Mouse (Mus musculus) neural tube, embryonic 15.5 days (tissue): ENCODE data around the gene Kcnip4. TPM values are rescaled to one million over a fixed set of nuclear protein-coding genes. Genes with fewer than 3 reads are reported as not detected.

Experiments used
- ATAC-seq: fragments of 200-750 bp; cut with Nextera tagmentation; 2 replicates; pipeline ENCODE4 v1.8.0; 2017; ENCODE audit warnings: mild to moderate bottlenecking, moderate TSS enrichment, moderate library complexity; ENCODE audit not compliant: low FRiP score
- H3K27ac ChIP-seq: fragments of 300-500 bp; sonication (generic); replicated peaks from 2 replicates; pipeline ENCODE4 v1.5.1; 2015; ENCODE audit warnings: mild to moderate bottlenecking, inconsistent platforms
- H3K27me3 ChIP-seq: fragments of 300-500 bp; sonication (generic); replicated peaks from 2 replicates; pipeline ENCODE4 v1.6.1; 2015; ENCODE audit warnings: inconsistent platforms
- H3K36me3 ChIP-seq: fragments of 300-500 bp; sonication (generic); 2 replicates; pipeline ENCODE4 v1.6.1; 2015; ENCODE audit warnings: inconsistent platforms
- H3K4me1 ChIP-seq: fragments of 300-500 bp; sonication (generic); 2 replicates; pipeline ENCODE4 v1.6.1; 2015; ENCODE audit warnings: inconsistent platforms
- H3K4me2 ChIP-seq: fragments of 300-500 bp; sonication (generic); 2 replicates; pipeline ENCODE4 v1.6.1; 2015; ENCODE audit warnings: inconsistent platforms, mild to moderate bottlenecking, moderate library complexity
- H3K4me3 ChIP-seq: fragments of 300-500 bp; sonication (generic); replicated peaks from 2 replicates; pipeline ENCODE4 v1.5.1; 2015; ENCODE audit warnings: mild to moderate bottlenecking, inconsistent platforms
- H3K9ac ChIP-seq: fragments of 300-500 bp; sonication (generic); replicated peaks from 2 replicates; pipeline ENCODE4 v1.6.1; 2015; ENCODE audit warnings: mild to moderate bottlenecking, inconsistent platforms
- H3K9me3 ChIP-seq: fragments of 300-500 bp; sonication (generic); replicated peaks from 2 replicates; pipeline ENCODE4 v1.6.1; 2016; ENCODE audit warnings: inconsistent platforms
- WGBS: fragments of 180-500 bp; shearing (Covaris S2); methylation state at CpG from one replicate; pipeline ENCODE4 v1.1.7; 2015; ENCODE audit warnings: mixed read lengths; 5-methylcytosine and 5-hydroxymethylcytosine counted together
- polyA plus RNA-seq: library from polyadenylated mRNA; unstranded; fragments of >200 nt; fragmentation: Nextera tagmentation; extraction: Ambion mirVana; gene quantifications from 2 replicates; pipeline ENCODE4 v1.2.1, GENCODE M21; 2015

Gene Kcnip4
- polyA plus RNA-seq, 1 experiment from 2014 or later, result 17.0 TPM

DNA sequence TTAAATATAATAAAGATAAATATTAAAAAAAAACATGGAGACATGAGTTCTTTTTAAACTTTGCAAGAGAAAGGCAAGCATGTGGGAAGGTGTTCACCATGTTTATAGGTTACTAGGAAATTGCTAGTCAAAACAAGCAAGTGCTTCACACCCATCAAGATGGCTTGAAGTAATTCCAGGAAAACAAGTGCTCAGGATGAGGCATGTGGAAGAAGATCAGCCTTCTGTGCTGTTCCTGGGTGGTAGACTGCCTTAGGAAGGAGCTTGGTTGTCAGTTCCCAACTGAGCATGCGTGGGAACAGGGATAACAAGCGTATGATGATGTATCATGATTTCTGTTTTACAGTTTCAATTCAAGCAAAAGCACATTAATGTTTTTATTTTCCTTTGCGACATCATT is 891.1 kb downstream of the Kcnip4 start:
- Histone ChIP-seq H3K9ac (no peak overlapping the region), H3K4me2 (no peak overlapping the region), H3K27ac (no peak overlapping the region), H3K9me3 (no peaks in the 10 kb centered on the region), H3K4me1 (no peaks in the 10 kb centered on the region), H3K27me3 (no peaks in the 10 kb centered on the region), H3K36me3 (no peaks in the 10 kb centered on the region), H3K4me3 (no peak overlapping the region)
- ATAC-seq, result no peak
- 90% methylated on average over 3 of the region's 3 CpGs for WGBS

DNA sequence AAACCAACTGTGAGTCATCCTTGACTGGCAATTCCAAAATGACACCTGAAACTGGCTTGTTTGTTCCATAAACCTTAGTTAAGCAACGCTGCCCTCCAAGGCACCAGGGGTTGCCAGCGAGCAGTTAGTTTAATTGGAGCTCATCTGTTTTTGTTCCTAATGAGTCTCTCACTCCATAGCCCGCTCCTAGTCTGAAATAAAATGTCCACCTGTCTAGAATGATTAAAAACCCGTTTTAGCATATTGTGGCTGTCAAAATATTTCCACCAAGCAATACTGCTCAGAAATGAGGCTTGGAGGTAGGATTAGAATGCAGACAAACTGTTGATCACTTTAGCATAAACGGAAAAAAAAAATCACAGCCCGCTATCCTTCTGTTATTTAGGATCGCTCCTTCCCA is 901.3 kb downstream of the Kcnip4 start:
- Histone ChIP-seq H3K9ac (no peak overlapping the region), H3K4me3 (no peak overlapping the region), H3K9me3 (no peaks in the 10 kb centered on the region), H3K27me3 (no peaks in the 10 kb centered on the region), H3K36me3 (no peaks in the 10 kb centered on the region), H3K4me1 (no peaks in the 10 kb centered on the region), H3K4me2 (no peak overlapping the region), H3K27ac (no peak overlapping the region)
- ATAC-seq, result no peak
- 76% methylated on average over 7 of the region's 7 CpGs for WGBS

DNA sequence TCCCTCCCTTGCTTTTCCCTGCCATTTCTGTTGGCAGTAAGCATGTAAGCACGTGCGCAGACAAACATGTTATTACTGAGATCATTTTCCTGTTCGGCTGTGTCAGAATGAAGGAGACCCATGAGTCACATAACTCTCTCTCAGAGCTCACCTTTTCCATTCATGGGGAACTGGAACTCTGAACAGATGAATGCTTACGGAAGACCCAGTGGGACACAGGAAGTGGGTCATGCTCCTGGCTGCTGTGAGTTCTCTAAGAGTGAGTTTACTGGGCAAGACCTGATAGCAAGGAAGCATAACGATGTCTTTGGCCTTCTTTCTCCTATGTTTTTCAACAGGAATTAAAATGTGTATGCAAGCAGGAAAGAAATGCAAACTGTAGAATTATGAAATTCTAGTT is 917.8 kb downstream of the Kcnip4 start:
- no peak overlapping the region for H3K27ac ChIP-seq
- 72% methylated on average over 5 of the region's 5 CpGs for WGBS
- peak; percentile 72 for ATAC-seq

DNA sequence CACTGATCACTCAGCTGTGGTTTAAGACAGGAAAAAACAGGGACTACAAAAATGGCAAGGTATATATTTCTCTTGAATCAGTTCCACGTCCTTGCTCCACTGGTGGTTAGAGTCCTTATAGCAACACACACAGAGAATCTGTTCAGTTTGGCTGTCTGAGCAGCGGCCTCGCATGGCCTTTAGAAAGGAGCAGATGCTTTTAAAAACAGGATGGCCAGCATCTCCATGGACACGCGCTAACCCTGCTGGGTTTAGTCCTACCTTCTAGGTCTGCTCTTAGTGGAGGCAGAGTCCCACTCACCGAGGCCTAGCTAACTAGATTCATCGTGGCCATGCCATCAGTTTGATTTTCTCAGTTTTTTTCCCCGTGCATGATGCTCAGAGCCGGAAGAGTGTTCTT is 918.4 kb downstream of the Kcnip4 start:
- Histone ChIP-seq H3K27me3 (no peaks in the 10 kb centered on the region), H3K4me3 (no peak overlapping the region), H3K4me2 (no peak overlapping the region), H3K9me3 (no peaks in the 10 kb centered on the region), H3K36me3 (no peaks in the 10 kb centered on the region), H3K4me1 (0 out of 2 replicates have a peak, but pooled peaks cover 2% of the 10 kb centered on the region), H3K9ac (no peak overlapping the region), H3K27ac (peak overlapping the region; percentile 48; the same call in 1 of the 2 replicates)
- no peak for ATAC-seq
- WGBS, result 81% methylated on average over 9 of the region's 9 CpGs

More for the DNA sequence above, 917.8 kb downstream of the Kcnip4 start:
- no peak overlapping the region for H3K4me2 ChIP-seq
- no peaks in the 10 kb centered on the region for H3K9me3 ChIP-seq
- no peak overlapping the region for H3K9ac ChIP-seq
- no peaks in the 10 kb centered on the region for H3K27me3 ChIP-seq
- H3K36me3 ChIP-seq, result no peaks in the 10 kb centered on the region
- H3K4me3 ChIP-seq, result no peak overlapping the region
- H3K4me1 ChIP-seq, result 0 out of 2 replicates have a peak, but pooled peaks cover 2% of the 10 kb centered on the region

DNA sequence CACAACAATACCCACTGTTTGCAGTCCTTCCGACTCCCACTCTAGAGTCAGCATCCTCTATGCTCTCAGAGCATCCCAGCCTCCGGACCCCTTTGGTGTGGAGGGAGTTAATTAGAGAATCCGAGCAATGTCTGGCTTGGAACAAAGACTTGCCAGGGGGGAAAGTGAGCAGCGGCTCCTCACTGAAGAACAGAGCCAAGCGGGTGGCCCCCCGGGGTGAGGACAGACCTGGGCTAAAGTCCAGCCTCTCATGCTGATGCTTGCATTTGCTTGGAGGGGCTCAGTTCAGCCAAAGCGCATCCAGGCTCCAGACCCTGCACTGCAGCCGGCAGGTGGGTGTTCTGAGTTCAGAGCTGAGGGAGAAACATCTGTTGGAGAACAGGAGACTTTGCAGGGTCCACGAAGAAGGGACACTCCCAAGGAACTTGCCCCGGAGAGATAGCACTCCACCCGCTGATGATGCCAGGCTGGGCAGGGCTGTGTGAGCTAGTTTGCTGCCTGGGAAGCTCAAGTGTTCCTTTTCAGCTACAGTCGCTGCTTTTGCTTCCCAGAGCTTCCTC is 925.1 kb downstream of the Kcnip4 start:
- Histone ChIP-seq H3K27me3 (no peaks in the 10 kb centered on the region), H3K4me2 (peak overlapping the region; percentile 66), H3K4me3 (peak overlapping the region; percentile 44), H3K9me3 (no peaks in the 10 kb centered on the region), H3K4me1 (peaks cover 10% of the 10 kb centered on the region; the same call in 1 of the 2 replicates), H3K36me3 (no peaks in the 10 kb centered on the region), H3K27ac (no peak overlapping the region), H3K9ac (peak overlapping the region; percentile 47)
- peak; percentile 83 for ATAC-seq
- under 1% methylated on average over 12 of the region's 12 CpGs for WGBS

DNA sequence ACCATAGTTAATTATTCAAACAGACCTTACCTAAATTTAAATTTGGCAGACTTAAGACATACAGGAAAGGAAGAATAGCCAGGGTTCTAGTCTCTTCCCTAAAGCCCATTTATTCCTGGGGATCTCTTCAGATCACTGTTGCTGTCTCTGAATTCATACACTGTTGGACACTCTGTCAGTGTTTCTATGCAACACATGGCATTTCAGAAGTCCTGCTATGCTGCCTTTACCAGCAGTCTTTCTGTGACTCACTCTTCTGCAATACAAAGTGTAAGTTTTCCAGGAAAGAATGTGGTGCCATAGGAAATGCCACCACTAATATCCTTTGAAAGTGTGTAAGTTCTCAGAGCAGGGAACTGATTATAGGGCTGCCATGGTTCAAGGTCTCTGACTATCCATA is 936.7 kb downstream of the Kcnip4 start:
- H3K9me3 ChIP-seq, result no peaks in the 10 kb centered on the region
- no peaks in the 10 kb centered on the region for H3K27me3 ChIP-seq
- no peak overlapping the region for H3K9ac ChIP-seq
- ATAC-seq, result no peak
- H3K4me3 ChIP-seq, result no peak overlapping the region
- no peak overlapping the region for H3K27ac ChIP-seq
- no peaks in the 10 kb centered on the region for H3K4me1 ChIP-seq
- H3K4me2 ChIP-seq, result no peak overlapping the region
- H3K36me3 ChIP-seq, result no peaks in the 10 kb centered on the region

DNA sequence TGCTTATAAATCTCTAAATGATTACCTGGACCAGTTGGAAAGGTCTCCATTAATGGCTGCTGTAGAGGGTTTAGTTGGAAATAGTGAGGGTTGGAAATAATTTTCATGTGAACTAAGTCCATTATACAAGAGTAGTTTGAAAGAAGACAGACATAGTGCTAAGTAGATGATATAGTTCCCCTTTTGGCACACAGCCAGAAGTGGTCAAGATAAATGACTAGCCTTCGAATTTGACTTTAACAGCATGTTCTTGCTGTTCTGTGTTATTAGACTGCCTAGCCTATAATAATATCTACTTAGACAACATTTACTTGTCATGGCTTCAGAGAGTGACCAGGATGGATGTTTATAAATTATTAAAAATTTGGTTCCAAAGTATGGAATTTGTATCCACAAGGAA is 941.3 kb downstream of the Kcnip4 start:
- no peak overlapping the region for H3K9ac ChIP-seq
- no peaks in the 10 kb centered on the region for H3K36me3 ChIP-seq
- H3K4me1 ChIP-seq, result no peaks in the 10 kb centered on the region
- no peak overlapping the region for H3K4me2 ChIP-seq
- no peak for ATAC-seq
- no peak overlapping the region for H3K27ac ChIP-seq
- no peak overlapping the region for H3K4me3 ChIP-seq
- no peaks in the 10 kb centered on the region for H3K9me3 ChIP-seq
- H3K27me3 ChIP-seq, result no peaks in the 10 kb centered on the region
- 57% methylated on average over 1 of the region's 1 CpGs for WGBS

DNA sequence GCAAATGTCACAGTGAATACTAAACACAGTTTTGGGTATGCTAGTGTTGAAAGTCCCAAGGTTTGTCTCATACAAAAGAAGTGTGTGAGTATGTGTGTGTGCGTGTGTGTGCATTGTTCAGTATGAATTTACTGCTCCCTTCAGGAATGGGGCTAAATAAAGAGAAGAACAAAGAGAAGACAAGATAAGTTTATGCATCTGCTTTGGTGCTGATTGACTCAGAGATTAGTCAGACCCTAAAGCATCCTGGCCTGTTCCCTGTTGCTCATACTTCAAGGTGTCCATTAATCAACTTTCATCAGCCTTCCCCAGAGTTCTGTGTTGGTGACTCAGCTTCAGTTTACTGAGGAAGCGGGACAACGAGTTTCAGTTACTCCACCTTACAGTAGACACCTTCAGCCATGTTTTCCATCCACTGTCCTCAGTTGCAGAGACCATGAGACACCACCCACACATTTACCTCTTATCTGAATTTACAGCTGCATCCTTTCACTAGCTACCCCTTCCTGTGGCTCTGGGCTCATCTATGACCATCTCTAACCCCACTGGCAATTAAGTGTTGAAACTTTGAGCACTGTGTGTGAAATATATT is 960.6 kb downstream of the Kcnip4 start:
- H3K4me1 ChIP-seq, result no peaks in the 10 kb centered on the region
- no peaks in the 10 kb centered on the region for H3K36me3 ChIP-seq
- ATAC-seq, result no peak
- no peak overlapping the region for H3K4me3 ChIP-seq
- H3K4me2 ChIP-seq, result no peak overlapping the region
- H3K27ac ChIP-seq, result no peak overlapping the region
- no peaks in the 10 kb centered on the region for H3K9me3 ChIP-seq
- no peak overlapping the region for H3K9ac ChIP-seq
- WGBS, result 69% methylated on average over 3 of the region's 3 CpGs
- no peaks in the 10 kb centered on the region for H3K27me3 ChIP-seq

DNA sequence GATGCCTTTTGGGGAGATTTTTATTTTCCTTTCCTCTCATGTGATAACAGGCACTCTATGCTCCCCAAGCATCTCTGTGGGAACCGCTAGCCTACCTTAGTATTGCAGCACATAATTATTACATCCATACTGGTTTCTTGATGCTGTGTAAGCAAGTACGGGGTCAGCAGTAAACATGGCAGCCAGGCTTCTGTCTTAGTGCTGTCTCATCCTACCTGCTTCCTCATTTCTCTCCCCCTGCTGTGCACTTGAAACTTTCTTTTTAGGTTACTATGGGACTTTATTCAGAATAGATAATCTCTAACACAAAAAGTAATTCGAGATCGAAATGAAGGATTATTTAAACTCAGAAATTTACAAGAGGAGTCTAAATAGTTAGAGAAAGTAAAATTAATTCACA is 973.0 kb downstream of the Kcnip4 start:
- no peaks in the 10 kb centered on the region for H3K36me3 ChIP-seq
- no peak for ATAC-seq
- H3K9me3 ChIP-seq, result no peaks in the 10 kb centered on the region
- H3K4me2 ChIP-seq, result no peak overlapping the region
- no peak overlapping the region for H3K27ac ChIP-seq
- H3K27me3 ChIP-seq, result no peaks in the 10 kb centered on the region
- no peaks in the 10 kb centered on the region for H3K4me1 ChIP-seq
- 89% methylated on average over 4 of the region's 4 CpGs for WGBS
- H3K4me3 ChIP-seq, result no peak overlapping the region
- H3K9ac ChIP-seq, result no peak overlapping the region

DNA sequence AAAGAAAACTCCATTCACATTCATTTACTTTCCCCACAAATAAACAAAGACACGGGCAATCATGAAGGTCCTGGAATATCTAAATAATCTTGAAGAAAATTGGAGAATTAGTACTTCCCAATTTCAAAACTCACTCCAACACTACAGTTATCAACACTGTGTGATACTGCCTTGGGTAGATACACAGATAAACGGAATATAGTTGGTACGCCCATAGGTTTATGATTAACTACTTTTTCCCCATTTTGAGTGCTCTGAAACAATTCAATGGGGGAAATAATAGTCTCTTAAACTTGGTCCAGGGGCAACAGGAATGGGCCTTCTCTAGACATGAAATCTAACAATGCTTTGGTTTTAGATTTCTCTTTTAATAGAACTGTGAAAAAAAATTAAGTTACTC is 978.9 kb downstream of the Kcnip4 start:
- 94% methylated on average over 3 of the region's 3 CpGs for WGBS
- Histone ChIP-seq H3K4me2 (no peak overlapping the region), H3K27me3 (no peaks in the 10 kb centered on the region), H3K27ac (no peak overlapping the region), H3K4me3 (no peak overlapping the region), H3K36me3 (no peaks in the 10 kb centered on the region), H3K9me3 (no peaks in the 10 kb centered on the region), H3K9ac (no peak overlapping the region), H3K4me1 (no peaks in the 10 kb centered on the region)
- ATAC-seq, result no peak

DNA sequence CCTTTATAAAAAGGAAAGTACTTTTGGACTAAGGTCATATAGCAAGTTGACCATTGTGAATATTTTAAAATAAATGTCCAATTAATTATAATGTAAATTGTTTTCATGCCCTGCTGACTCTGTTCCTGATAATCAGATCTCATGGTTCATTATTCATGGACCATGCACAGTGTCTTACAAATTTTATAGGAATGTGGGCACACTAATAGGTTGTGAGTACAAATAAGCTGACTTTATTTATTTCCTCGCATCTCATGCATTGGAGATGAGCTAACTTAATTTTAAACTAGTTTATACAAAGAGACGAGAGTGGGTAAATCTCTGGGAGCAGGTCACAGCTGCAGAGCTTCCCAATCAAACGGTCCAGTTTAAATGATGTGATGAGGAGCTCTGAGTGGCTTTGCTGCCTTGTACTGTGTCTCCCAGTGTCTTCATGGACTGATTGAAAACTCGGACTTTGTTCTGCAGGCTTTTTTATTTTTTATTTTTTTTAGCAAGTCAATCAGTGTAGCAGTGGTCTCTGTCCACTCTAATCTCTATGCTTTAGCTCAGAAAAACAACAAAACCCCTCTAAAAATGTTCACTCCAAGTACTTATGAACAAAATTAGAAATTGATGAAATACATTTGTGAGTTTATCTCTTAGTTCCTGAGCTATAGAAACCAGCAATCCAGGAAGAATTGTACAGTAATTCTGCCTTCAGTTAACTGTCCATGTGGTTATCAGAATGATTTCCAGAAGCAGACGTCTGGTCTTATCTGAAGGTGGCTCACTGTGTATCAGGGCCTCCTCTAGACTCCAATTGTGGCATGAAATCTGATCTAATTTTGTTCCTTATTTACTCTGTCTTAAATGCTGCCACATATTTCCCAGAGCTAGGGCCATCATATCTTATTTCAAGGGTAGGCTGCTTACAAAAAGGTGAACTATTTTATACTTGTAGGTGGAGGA is 979.6 kb downstream of the Kcnip4 start:
- 21% methylated on average over 5 of the region's 5 CpGs for WGBS
- Histone ChIP-seq H3K4me2 (no peak overlapping the region), H3K4me3 (no peak overlapping the region), H3K9ac (no peak overlapping the region), H3K27ac (no peak overlapping the region), H3K36me3 (no peaks in the 10 kb centered on the region), H3K27me3 (no peaks in the 10 kb centered on the region), H3K9me3 (no peaks in the 10 kb centered on the region), H3K4me1 (no peaks in the 10 kb centered on the region)
- no peak for ATAC-seq

DNA sequence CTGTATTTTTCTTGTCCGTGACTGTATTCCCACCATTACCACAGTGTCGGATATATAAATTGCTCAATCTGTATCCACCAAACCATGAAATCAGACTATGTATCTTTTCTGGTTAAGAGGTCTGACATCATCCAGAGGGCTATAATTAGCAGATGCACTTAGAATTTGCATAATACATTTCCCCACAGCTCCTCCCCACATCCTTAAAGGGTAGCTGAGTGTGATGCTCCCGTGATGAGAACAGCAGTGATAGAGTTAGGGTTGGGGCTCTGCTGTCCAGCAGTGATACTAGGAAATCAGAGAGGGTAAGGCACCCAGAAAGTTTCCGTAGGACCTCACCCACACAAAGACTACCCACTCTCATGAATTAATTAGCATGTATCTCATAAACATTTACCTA is 1006.7 kb downstream of the Kcnip4 start:
- WGBS, result 64% methylated on average over 4 of the region's 4 CpGs
- H3K9me3 ChIP-seq, result no peaks in the 10 kb centered on the region
- no peaks in the 10 kb centered on the region for H3K27me3 ChIP-seq
- H3K4me3 ChIP-seq, result no peak overlapping the region
- H3K4me2 ChIP-seq, result no peak overlapping the region
- no peak overlapping the region for H3K9ac ChIP-seq
- no peak overlapping the region for H3K27ac ChIP-seq
- H3K36me3 ChIP-seq, result no peaks in the 10 kb centered on the region
- H3K4me1 ChIP-seq, result no peaks in the 10 kb centered on the region
- ATAC-seq, result no peak
